Mouse (Mus musculus) ES-Bruce4 (cell line): ENCODE results near the gene Apbb2. TPM values are rescaled to one million over a fixed set of nuclear protein-coding genes. Genes with fewer than 3 reads are reported as not detected.

Experiments used
- H3K27ac ChIP-seq: 2 replicates; pipeline ENCODE4 v1.5.1; 2012; ENCODE audit warnings: low read length, inconsistent platforms; ENCODE audit not compliant: insufficient read depth
- H3K27me3 ChIP-seq: 2 replicates; pipeline ENCODE4 v1.6.1; 2012; ENCODE audit warnings: mild to moderate bottlenecking, low read length, inconsistent platforms; ENCODE audit not compliant: control insufficient read depth, poor library complexity, insufficient read depth, severe bottlenecking
- H3K36me3 ChIP-seq: 2 replicates; pipeline ENCODE4 v1.6.1; 2012; ENCODE audit warnings: inconsistent platforms, mild to moderate bottlenecking, low read length, moderate library complexity; ENCODE audit not compliant: control insufficient read depth, poor library complexity, insufficient read depth, severe bottlenecking
- H3K4me1 ChIP-seq: one replicate; pipeline ENCODE4 v1.8.1; 2011; ENCODE audit warnings: low read length; ENCODE audit not compliant: control insufficient read depth, insufficient read depth
- H3K4me3 ChIP-seq: 2 replicates; pipeline ENCODE4 v1.5.1; 2011; ENCODE audit warnings: low read depth, mild to moderate bottlenecking, low read length
- H3K9ac ChIP-seq: 2 replicates; pipeline ENCODE4 v1.6.1; 2012; ENCODE audit warnings: low read depth, mild to moderate bottlenecking, inconsistent platforms; ENCODE audit not compliant: poor library complexity, severe bottlenecking
- H3K9me3 ChIP-seq: replicated peaks from 2 replicates; pipeline ENCODE4 v1.6.1; 2012; ENCODE audit warnings: mild to moderate bottlenecking, low read length, inconsistent platforms; ENCODE audit not compliant: control insufficient read depth, poor library complexity, insufficient read depth, severe bottlenecking
- CTCF ChIP-seq: IDR thresholded peaks from one replicate; pipeline ENCODE4 v1.8.1; 2011; ENCODE audit warnings: low read depth, low read length
- EP300 ChIP-seq: IDR thresholded peaks from 2 replicates; pipeline ENCODE4 v1.6.1; 2011; ENCODE audit warnings: low read depth, low read length; ENCODE audit not compliant: insufficient read depth
- POLR2A ChIP-seq: IDR thresholded peaks from one replicate; pipeline ENCODE4 v1.8.1; 2011; ENCODE audit warnings: low read length; ENCODE audit not compliant: insufficient read depth
- polyA plus RNA-seq: library from polyadenylated mRNA; stranded (reverse); fragments of >200 nt; gene quantifications from 2 replicates; pipeline ENCODE4 v1.2.4, GENCODE M21; 2011; ENCODE audit warnings: low read depth; ENCODE audit not compliant: missing spikeins, insufficient read depth, insufficient read length

The Apbb2 gene
- polyA plus RNA-seq, 1 experiment: 39.0 TPM

- no peak overlapping the region for H3K27ac ChIP-seq
- no peaks in the 10 kb centered on the region for H3K9me3 ChIP-seq
- H3K36me3 ChIP-seq: no peaks in the 10 kb centered on the region; the same call in 1 of the 2 replicates
- no peak overlapping the region for H3K4me3 ChIP-seq
- H3K9ac ChIP-seq: no peak overlapping the region
- TF ChIP-seq POLR2A (no peak), CTCF (no peak), EP300 (no peak)
- H3K27me3 ChIP-seq: no peaks in the 10 kb centered on the region
- peaks cover 7% of the 10 kb centered on the region for H3K4me1 ChIP-seq
Measured at GRCm38 (mm10) chr5:66527090-66527489, 91.5 kb downstream of the Apbb2 start.

- Histone ChIP-seq H3K27ac (no peak overlapping the region), H3K9me3 (no peaks in the 10 kb centered on the region), H3K27me3 (no peaks in the 10 kb centered on the region), H3K4me3 (no peak overlapping the region), H3K36me3 (no peaks in the 10 kb centered on the region; the same call in 1 of the 2 replicates), H3K9ac (no peak overlapping the region), H3K4me1 (peaks cover 3% of the 10 kb centered on the region)
- TF ChIP-seq CTCF (no peak), POLR2A (no peak), EP300 (no peak)
Measured at GRCm38 (mm10) chr5:66525002-66525401, 93.6 kb downstream of the Apbb2 start.

- no peaks in the 10 kb centered on the region for H3K9me3 ChIP-seq
- TF ChIP-seq EP300: no peak
- no peaks in the 10 kb centered on the region; the same call in 1 of the 2 replicates for H3K36me3 ChIP-seq
- no peaks in the 10 kb centered on the region for H3K27me3 ChIP-seq
- no peak overlapping the region for H3K9ac ChIP-seq
- H3K4me1 ChIP-seq: no peaks in the 10 kb centered on the region
- no peak overlapping the region for H3K4me3 ChIP-seq
- H3K27ac ChIP-seq: no peak overlapping the region
Measured at GRCm38 (mm10) chr5:66523681-66524503, 94.7 kb downstream of the Apbb2 start.

GRCm38 (mm10) chr5:66521250-66521649 lies 97.3 kb downstream of the Apbb2 start:
- no peak overlapping the region for H3K9ac ChIP-seq
- no peaks in the 10 kb centered on the region; the same call in 1 of the 2 replicates for H3K36me3 ChIP-seq
- TF ChIP-seq EP300 (no peak), POLR2A (no peak), CTCF (no peak)
- no peaks in the 10 kb centered on the region for H3K27me3 ChIP-seq
- H3K4me3 ChIP-seq: no peak overlapping the region
- no peaks in the 10 kb centered on the region for H3K9me3 ChIP-seq
- H3K27ac ChIP-seq: no peak overlapping the region
- H3K4me1 ChIP-seq: no peaks in the 10 kb centered on the region

- H3K27me3 ChIP-seq: no peaks in the 10 kb centered on the region
- no peaks in the 10 kb centered on the region for H3K36me3 ChIP-seq
Measured at GRCm38 (mm10) chr5:66519511-66519910, 99.1 kb downstream of the Apbb2 start.

GRCm38 (mm10) chr5:66518411-66519006 lies 100.1 kb downstream of the Apbb2 start:
- H3K4me3 ChIP-seq: no peak overlapping the region
- no peak for TF ChIP-seq EP300
- TF ChIP-seq POLR2A: no peak
- no peak for TF ChIP-seq CTCF
- no peak overlapping the region for H3K9ac ChIP-seq
- H3K9me3 ChIP-seq: no peaks in the 10 kb centered on the region
- H3K27me3 ChIP-seq: no peaks in the 10 kb centered on the region
- H3K4me1 ChIP-seq: no peaks in the 10 kb centered on the region
- no peaks in the 10 kb centered on the region for H3K36me3 ChIP-seq
- no peak overlapping the region for H3K27ac ChIP-seq

More at GRCm38 (mm10) chr5:66519511-66519910, 99.1 kb downstream of the Apbb2 start:
- H3K4me3 ChIP-seq: no peak overlapping the region
- no peaks in the 10 kb centered on the region for H3K4me1 ChIP-seq
- H3K27ac ChIP-seq: no peak overlapping the region
- H3K9ac ChIP-seq: no peak overlapping the region
- TF ChIP-seq POLR2A (no peak), EP300 (no peak), CTCF (no peak)
- H3K9me3 ChIP-seq: no peaks in the 10 kb centered on the region
